Mouse (Mus musculus) megakaryocyte, embryonic 14.5 days (primary cell): ENCODE measurements around the gene Bnip3.

Source experiments
- FLI1 ChIP-seq: IDR thresholded peaks from 2 replicates; pipeline ENCODE4 v1.6.1; 2012; ENCODE audit warnings: low read length, inconsistent platforms, mixed read lengths
- GATA1 ChIP-seq: IDR thresholded peaks from 3 replicates; pipeline ENCODE4 v1.6.1; 2012; ENCODE audit warnings: mixed read lengths, low read length, inconsistent platforms, borderline replicate concordance

DNA sequence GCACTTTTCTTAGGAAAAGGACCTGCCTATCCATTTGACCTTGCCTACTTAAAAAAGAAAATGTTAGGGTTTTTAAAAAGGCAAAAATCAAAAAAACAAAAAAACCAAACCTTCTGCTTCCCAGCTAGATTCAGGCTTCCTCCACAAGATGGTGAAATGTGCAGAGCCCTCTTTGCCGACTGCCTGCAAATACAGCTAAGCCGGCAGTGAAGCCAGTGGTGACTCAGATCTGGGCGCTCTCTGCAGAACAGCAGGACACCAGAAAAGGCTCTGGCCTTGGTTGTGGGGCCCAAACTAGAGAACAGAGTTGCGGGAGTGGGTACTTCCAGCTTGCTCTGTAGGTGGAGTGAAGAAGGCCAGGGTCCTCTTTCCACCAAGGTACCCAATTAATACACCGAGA is 32.3 kb upstream of the Bnip3 start:
- TF ChIP-seq GATA1 (no peak), FLI1 (no peak)
